Mouse (Mus musculus) Muller cell, postnatal 12 days (primary cell): ENCODE measurements around the gene Dlx6.
A peak's percentile ranks its signal among the peaks of the same experiment; 100 is the strongest.

Experiments
- DNase-seq: peaks from one replicate; pipeline ENCODE4 v3.0.0-alpha.2; 2015; ENCODE audit errors: inconsistent ontology term

The Dlx6 gene

GRCm38 (mm10) chr6:6877346-6877910, 14.3 kb downstream of the Dlx6 start:
- no peak for DNase-seq

GRCm38 (mm10) chr6:6877981-6878840, 15.1 kb downstream of the Dlx6 start:
- no peak for DNase-seq

- no peak for DNase-seq
Observed at GRCm38 (mm10) chr6:6878841-6879291, 15.7 kb downstream of the Dlx6 start.

- DNase-seq: peak; percentile 17
Observed at GRCm38 (mm10) chr6:6879371-6880325, 16.5 kb downstream of the Dlx6 start.

- DNase-seq: no peak
Observed at GRCm38 (mm10) chr6:6880361-6881114, 17.4 kb downstream of the Dlx6 start.

GRCm38 (mm10) chr6:6881115-6881637, 18.0 kb downstream of the Dlx6 start:
- DNase-seq: no peak

- peak; percentile 37 for DNase-seq
Observed at GRCm38 (mm10) chr6:6881638-6882190, 18.6 kb downstream of the Dlx6 start, which contains the start of gene Dlx5. TSS of gene Dlx5 (minus strand) at chr6:6882085.

GRCm38 (mm10) chr6:6882266-6882797, 19.2 kb downstream of the Dlx6 start:
- no peak for DNase-seq

- DNase-seq: peak; percentile 35
Observed at GRCm38 (mm10) chr6:6884897-6885296, 21.8 kb downstream of the Dlx6 start.

GRCm38 (mm10) chr6:6886225-6886624, 23.1 kb downstream of the Dlx6 start:
- DNase-seq: no peak

GRCm38 (mm10) chr6:6890047-6890446, 26.9 kb downstream of the Dlx6 start:
- no peak for DNase-seq

- peak; percentile 26 for DNase-seq
Observed at GRCm38 (mm10) chr6:6909586-6909985, 46.5 kb downstream of the Dlx6 start.

GRCm38 (mm10) chr6:6914304-6914703, 51.2 kb downstream of the Dlx6 start:
- DNase-seq: no peak

GRCm38 (mm10) chr6:6914849-6915525, 51.9 kb downstream of the Dlx6 start:
- DNase-seq: peak; percentile 7

GRCm38 (mm10) chr6:6915526-6915915, 52.4 kb downstream of the Dlx6 start:
- no peak for DNase-seq

GRCm38 (mm10) chr6:6917334-6917733, 54.2 kb downstream of the Dlx6 start:
- no peak for DNase-seq
